ENCODE assay signal across 9 mouse cellular contexts in genomic region chr11:119133437-119134221, GRCm38 (mm10). TPM values are rescaled to one million over a fixed set of nuclear protein-coding genes. Genes with fewer than 3 reads are reported as not detected.
DNase-seq lines count a peak whose midpoint lies in the region; ATAC-seq lines count a peak whose summit lies in the region.
"Had no signal": no experiment of that assay in that cellular context is flagged by ENCODE, and none has a peak within 500 bp of the region (broad histone marks: within the 10 kb centered on the region; RNA-seq: fewer than 3 reads in every experiment).

No protein-coding gene starts in this region.

- H3K9ac ChIP-seq in intestine, embryonic 15.5 days: no peak overlapping the region; the same call in 1 of the 2 replicates
- H3K9ac ChIP-seq in liver, embryonic 15.5 days: no peak overlapping the region
- H3K9ac ChIP-seq: liver, embryonic 14.5 days had no signal

- H3K4me1 ChIP-seq in intestine, embryonic 15.5 days (replicated peaks): peaks cover 59% of the 10 kb centered on the region
- H3K4me1 ChIP-seq in liver, embryonic 15.5 days (replicated peaks): peaks cover 14% of the 10 kb centered on the region

- H3K4me3 ChIP-seq in intestine, embryonic 15.5 days (replicated peaks): no peak overlapping the region
- H3K4me3 ChIP-seq in liver, embryonic 15.5 days (replicated peaks): no peak overlapping the region

- DNase-seq in adrenal gland, adult (ENCODE audit: inconsistent age in 2 of 2, low spot score in 1 of 2): peak; percentile 84 to 94
- DNase-seq in adrenal gland, postnatal 4 days (ENCODE audit: low spot score in 2 of 2): no peak
- DNase-seq in adipocyte (ENCODE audit: low spot score): peak; percentile 88
- peak; percentile 63 for DNase-seq in gastrocnemius, postnatal 10 days
- peak; percentile 58 for DNase-seq in right cerebral cortex, postnatal 4 days
- no peak for DNase-seq in ovary, adult 18-20 months (ENCODE audit: low spot score)

- H3K4me2 ChIP-seq in intestine, embryonic 15.5 days (replicated peaks): peak overlapping the region; percentile 41; the same call in 1 of the 2 replicates
- H3K4me2 ChIP-seq in liver, embryonic 15.5 days: no peak overlapping the region

- 0 out of 2 replicates have a peak, but pooled peaks cover 4% of the 10 kb centered on the region for H3K9me3 ChIP-seq in intestine, embryonic 15.5 days
- H3K9me3 ChIP-seq in liver, embryonic 15.5 days (replicated peaks): no peaks in the 10 kb centered on the region

- no peaks in the 10 kb centered on the region for H3K36me3 ChIP-seq in intestine, embryonic 15.5 days
- no peaks in the 10 kb centered on the region for H3K36me3 ChIP-seq in liver, embryonic 15.5 days (replicated peaks)

- ATAC-seq in intestine, embryonic 15.5 days: peak; percentile 18; the same call in 1 of the 2 replicates
- ATAC-seq in liver, embryonic 15.5 days (ENCODE audit: insufficient read depth): peak; percentile 27; the same call in 1 of the 2 replicates

- 55% methylated on average over 5 of the region's 5 CpGs for WGBS in intestine, embryonic 15.5 days
- 45% methylated on average over 5 of the region's 5 CpGs for WGBS in liver, embryonic 15.5 days (ENCODE audit: insufficient replicate concordance)

- no peaks in the 10 kb centered on the region for H3K27me3 ChIP-seq in intestine, embryonic 15.5 days (replicated peaks)
- peaks cover 42% of the 10 kb centered on the region for H3K27me3 ChIP-seq in liver, embryonic 15.5 days

- H3K27ac ChIP-seq in intestine, embryonic 15.5 days: peak overlapping the region; percentile 74
- 0 out of 2 replicates have a peak overlapping the region, but pooled peaks have one; percentile 14 for H3K27ac ChIP-seq in liver, embryonic 15.5 days (replicated peaks)
- H3K27ac ChIP-seq: liver, embryonic 14.5 days had no signal

RNA-seq across cellular contexts. Expression of gene Cbx4, which starts 47.6 kb away (rescaled TPM):
- 10 to 100 TPM; 69.7 to 76.8 TPM for total RNA-seq in adrenal gland, postnatal 4 days (2021)
- total RNA-seq in gastrocnemius, postnatal 10 days (2021): 1 to 10 TPM; 6.2 to 9.1 TPM
- polyA plus RNA-seq in intestine, embryonic 15.5 days (2015; fragmentation: Nextera tagmentation; extraction: Ambion mirVana): 10.7 and 11.2 TPM in 2 replicates
- 2.8 and 2.9 TPM in 2 replicates for polyA plus RNA-seq in liver, embryonic 15.5 days (2015; fragmentation: Nextera tagmentation; extraction: Ambion mirVana)

Comparison
In these comparisons a context has a peak if more than half of its experiments do, and no peak if none do; other contexts are left out.
1. DNase-seq: peak in adrenal gland, adult (2 of 2), adipocyte (single experiment), gastrocnemius, postnatal 10 days (single experiment) and right cerebral cortex, postnatal 4 days (single experiment); none in adrenal gland, postnatal 4 days (0 of 2) and ovary, adult 18-20 months (single experiment).
2. RNA of gene Cbx4, which starts 47.6 kb away (total RNA-seq): 69.7 to 76.8 TPM in adrenal gland, postnatal 4 days; 6.2 to 9.1 TPM in gastrocnemius, postnatal 10 days; every median in the first group is over 4 times any median in the second.